Mouse (Mus musculus) thymus, postnatal 10 days (tissue): ENCODE measurements around the gene Fgd2.

Experiments used
- DNase-seq, 2 experiments: peaks; one replicate each; pipeline ENCODE4 v3.0.0; 2021; ENCODE audit warnings: low spot score in 2 of 2

Fgd2 gene

GRCm38 (mm10) chr17:29397480-29398433 lies 37.0 kb downstream of the Fgd2 start:
- peak; percentile 52 to 55 for DNase-seq

- DNase-seq: no peak
Observed at GRCm38 (mm10) chr17:29398434-29399026, 37.8 kb downstream of the Fgd2 start.

- no peak for DNase-seq
Observed at GRCm38 (mm10) chr17:29399241-29399910, 38.7 kb downstream of the Fgd2 start.

GRCm38 (mm10) chr17:29400044-29400443 lies 39.3 kb downstream of the Fgd2 start:
- no peak for DNase-seq

- no peak for DNase-seq
Observed at GRCm38 (mm10) chr17:29401741-29402268, 41.1 kb downstream of the Fgd2 start.

- no peak for DNase-seq
Observed at GRCm38 (mm10) chr17:29403179-29403578, 42.5 kb downstream of the Fgd2 start.

GRCm38 (mm10) chr17:29405501-29405900 lies 44.8 kb downstream of the Fgd2 start:
- no peak for DNase-seq

GRCm38 (mm10) chr17:29406077-29406476 lies 45.4 kb downstream of the Fgd2 start:
- DNase-seq: no peak

- no peak for DNase-seq
Observed at GRCm38 (mm10) chr17:29407405-29407804, 46.7 kb downstream of the Fgd2 start.

GRCm38 (mm10) chr17:29408364-29408763 lies 47.6 kb downstream of the Fgd2 start:
- no peak for DNase-seq

- no peak for DNase-seq
Observed at GRCm38 (mm10) chr17:29409800-29410343, 49.2 kb downstream of the Fgd2 start.

- DNase-seq: no peak
Observed at GRCm38 (mm10) chr17:29411821-29412425, 51.2 kb downstream of the Fgd2 start.

GRCm38 (mm10) chr17:29414566-29414965 lies 53.9 kb downstream of the Fgd2 start:
- no peak for DNase-seq

GRCm38 (mm10) chr17:29415761-29416662 lies 55.3 kb downstream of the Fgd2 start:
- no peak for DNase-seq

- DNase-seq: no peak
Observed at GRCm38 (mm10) chr17:29416757-29417156, 56.0 kb downstream of the Fgd2 start.

GRCm38 (mm10) chr17:29418758-29419380 lies 58.2 kb downstream of the Fgd2 start:
- DNase-seq: no peak

GRCm38 (mm10) chr17:29419976-29420739 lies 59.4 kb downstream of the Fgd2 start:
- DNase-seq: no peak

GRCm38 (mm10) chr17:29421319-29421718 lies 60.6 kb downstream of the Fgd2 start:
- DNase-seq: no peak

GRCm38 (mm10) chr17:29422337-29422736 lies 61.6 kb downstream of the Fgd2 start:
- no peak for DNase-seq
